Mouse (Mus musculus): Measurements from ENCODE around the gene Rsg1. TPM values are rescaled to one million over a fixed set of nuclear protein-coding genes. Genes with fewer than 3 reads are reported as not detected.

Gene Rsg1
- polyA plus RNA-seq, 1 experiment from 2014 or later: 1.4 TPM

DNA sequence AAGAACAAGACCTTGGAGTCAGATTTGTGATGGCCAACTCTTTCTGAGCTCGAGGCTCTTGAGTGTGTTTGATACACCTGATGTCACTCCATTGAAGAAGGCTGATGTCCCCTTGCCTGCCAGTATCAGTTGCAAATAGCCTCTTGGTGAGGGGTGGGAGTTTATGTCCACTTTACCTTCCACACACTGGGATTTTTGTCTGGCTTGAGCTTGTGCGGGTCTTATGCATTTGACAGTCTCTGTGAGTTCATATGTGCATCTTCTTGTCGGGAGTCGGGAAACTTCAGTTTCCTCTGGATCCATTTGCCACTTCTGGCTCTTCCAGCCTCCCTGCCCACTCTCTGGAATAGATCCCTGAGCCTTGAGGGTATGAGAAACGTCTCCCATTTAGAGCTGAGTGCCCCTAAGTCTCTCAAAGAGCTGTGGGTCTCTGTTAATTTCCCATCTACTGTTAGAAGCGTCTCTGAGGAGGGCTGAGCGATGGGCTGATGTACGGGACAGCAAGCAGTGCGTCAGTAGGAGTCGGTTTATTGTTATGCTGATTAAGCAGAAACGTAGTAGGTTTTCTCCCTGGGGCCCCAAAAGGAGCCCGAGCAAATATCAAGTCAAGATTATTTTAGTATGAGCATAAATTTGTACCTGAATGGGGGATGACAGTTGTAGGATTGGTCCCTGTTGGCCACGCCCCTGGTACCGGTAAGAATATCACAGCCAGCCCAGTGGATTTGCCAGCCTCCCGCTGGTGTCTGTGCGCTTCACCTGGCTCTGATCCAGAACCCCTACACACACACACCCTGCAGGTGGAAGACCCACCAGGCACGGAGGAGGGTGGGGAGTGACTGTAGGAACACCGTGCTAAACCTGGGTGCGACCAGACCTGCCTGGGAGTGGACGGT lies 25.0 kb downstream of the Rsg1 start:
- ATAC-seq (ENCODE audit: insufficient read depth): no peak
- Histone ChIP-seq H3K4me2 (peak overlapping the region; percentile 66), H3K27ac (replicated peaks) (no peak overlapping the region), H3K27me3 (peaks cover 79% of the 10 kb centered on the region), H3K4me3 (replicated peaks) (peak overlapping the region; percentile 39), H3K4me1 (replicated peaks) (peaks cover 26% of the 10 kb centered on the region), H3K36me3 (replicated peaks) (no peaks in the 10 kb centered on the region), H3K9ac (no peak overlapping the region), H3K9me3 (replicated peaks) (no peaks in the 10 kb centered on the region)
- 6% methylated on average over 20 of the region's 20 CpGs for WGBS (ENCODE audit: insufficient replicate concordance)

DNA sequence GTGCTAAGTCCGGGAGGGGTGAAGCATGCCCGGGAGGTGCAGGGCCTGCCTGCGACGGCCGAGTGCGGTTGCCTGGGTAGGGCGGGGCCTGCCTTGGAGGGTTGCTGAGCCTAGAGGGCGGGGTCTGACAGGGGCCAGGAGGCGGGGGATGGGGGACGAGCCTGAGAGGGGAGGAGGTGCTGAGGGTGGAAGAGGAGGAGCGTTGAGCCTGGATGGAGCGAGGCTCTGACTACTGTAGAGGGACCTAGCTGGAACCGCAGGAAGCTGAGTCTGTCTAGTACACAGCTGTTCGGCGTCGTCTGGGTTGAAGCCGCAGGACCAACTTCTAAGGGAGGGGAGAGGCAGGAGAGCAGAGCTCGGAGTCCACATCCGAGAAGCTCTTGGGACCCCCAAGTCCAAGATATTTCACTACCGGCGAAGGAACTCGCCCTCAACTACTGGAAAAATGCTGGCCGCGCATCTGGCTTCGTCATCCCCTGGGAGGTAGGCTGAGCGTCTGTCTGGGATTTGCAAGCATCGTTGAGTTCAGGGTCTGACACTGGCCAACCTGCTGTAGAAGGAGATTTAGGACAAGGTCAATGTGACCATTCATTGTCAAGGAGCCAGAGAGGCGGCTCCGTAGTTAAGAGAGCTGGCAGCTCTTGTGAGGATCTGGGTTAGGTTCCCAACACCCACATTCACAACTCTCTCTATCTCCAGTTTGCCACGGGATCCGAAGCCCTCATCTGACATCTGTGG lies 25.8 kb downstream of the Rsg1 start, which contains the start of gene Arhgef19:
Gene Arhgef19, plus strand, starts transcription at position 112 of the 738 bp plus-strand sequence.
- peak within 1 kb of the TSS; percentile 66 for H3K4me2 ChIP-seq
- no peaks in the 10 kb centered on the region for H3K9me3 ChIP-seq (replicated peaks)
- peaks cover 87% of the 10 kb centered on the region for H3K27me3 ChIP-seq
- no peak within 1 kb of the TSS for H3K27ac ChIP-seq (replicated peaks)
- no peaks in the 10 kb centered on the region for H3K36me3 ChIP-seq (replicated peaks)
- peaks cover 26% of the 10 kb centered on the region for H3K4me1 ChIP-seq (replicated peaks)
- peak; percentile 84 for ATAC-seq (ENCODE audit: insufficient read depth)
- 3% methylated on average over 31 of the region's 31 CpGs for WGBS (ENCODE audit: insufficient replicate concordance)
- peak within 1 kb of the TSS; percentile 39 for H3K4me3 ChIP-seq (replicated peaks)
- 0 out of 2 replicates have a peak within 1 kb of the TSS, but pooled peaks have one; percentile 21 for H3K9ac ChIP-seq

DNA sequence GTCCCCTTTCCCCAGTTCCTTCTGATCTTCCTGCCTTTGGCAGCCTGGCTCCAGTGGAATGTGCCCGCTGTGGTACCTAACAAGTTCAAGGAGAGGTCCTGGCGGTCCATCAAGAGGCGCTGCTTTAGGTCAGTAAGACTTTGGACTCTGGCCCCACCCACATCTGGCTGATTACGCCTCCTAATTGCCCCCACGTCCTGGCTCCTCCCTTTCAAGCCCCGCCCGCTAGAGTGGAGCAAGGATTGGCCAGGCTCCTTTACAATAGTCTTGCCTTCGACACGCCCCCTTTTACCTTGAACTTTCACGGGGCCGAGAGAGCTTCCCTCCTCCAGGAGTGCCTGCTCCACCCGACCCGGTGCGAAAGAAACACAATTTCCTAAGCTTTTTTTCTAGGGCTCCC lies 26.9 kb downstream of the Rsg1 start:
- Histone ChIP-seq H3K4me3 (replicated peaks) (peak overlapping the region; percentile 8; the same call in 1 of the 2 replicates), H3K4me2 (peak overlapping the region; percentile 16), H3K4me1 (replicated peaks) (peaks cover 26% of the 10 kb centered on the region), H3K36me3 (replicated peaks) (no peaks in the 10 kb centered on the region), H3K27me3 (peaks cover 96% of the 10 kb centered on the region), H3K27ac (replicated peaks) (no peak overlapping the region), H3K9me3 (replicated peaks) (no peaks in the 10 kb centered on the region), H3K9ac (no peak overlapping the region)
- WGBS (ENCODE audit: insufficient replicate concordance): 2% methylated on average over 14 of the region's 14 CpGs
- peak; percentile 39; the same call in 1 of the 2 replicates for ATAC-seq (ENCODE audit: insufficient read depth)

DNA sequence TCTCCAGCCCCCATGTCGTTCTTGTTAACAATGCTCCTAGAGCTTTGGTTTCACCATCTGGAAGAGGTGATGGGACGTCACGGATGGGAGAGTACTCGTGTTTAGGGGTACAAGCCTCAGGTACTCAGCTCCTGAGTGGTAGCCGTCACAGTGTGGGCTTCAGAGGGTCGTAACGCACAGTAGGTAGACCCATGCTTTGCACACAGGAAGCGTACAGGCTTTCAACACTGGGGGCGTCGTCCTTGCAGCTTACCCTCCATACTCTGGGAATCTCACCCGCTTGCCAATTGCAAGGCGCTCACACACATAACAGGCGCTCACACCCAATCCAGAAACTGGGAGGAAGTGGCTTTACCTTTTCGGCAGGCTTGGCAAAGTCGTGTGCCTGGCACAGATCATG lies 28.1 kb downstream of the Rsg1 start:
- Histone ChIP-seq H3K27me3 (peaks cover 97% of the 10 kb centered on the region), H3K4me1 (replicated peaks) (peaks cover 26% of the 10 kb centered on the region), H3K9ac (no peak overlapping the region), H3K27ac (replicated peaks) (no peak overlapping the region), H3K36me3 (replicated peaks) (no peaks in the 10 kb centered on the region), H3K4me2 (no peak overlapping the region), H3K9me3 (replicated peaks) (no peaks in the 10 kb centered on the region), H3K4me3 (replicated peaks) (no peak overlapping the region)
- WGBS (ENCODE audit: insufficient replicate concordance): 17% methylated on average over 15 of the region's 15 CpGs
- no peak for ATAC-seq (ENCODE audit: insufficient read depth)

GRCm38 (mm10) chr4:141242651-141243241 lies 29.0 kb downstream of the Rsg1 start:
- Histone ChIP-seq H3K27ac (replicated peaks) (no peak overlapping the region), H3K4me2 (no peak overlapping the region), H3K4me3 (replicated peaks) (no peak overlapping the region), H3K36me3 (replicated peaks) (no peaks in the 10 kb centered on the region), H3K9me3 (replicated peaks) (no peaks in the 10 kb centered on the region), H3K4me1 (replicated peaks) (peaks cover 32% of the 10 kb centered on the region), H3K9ac (no peak overlapping the region), H3K27me3 (peaks cover 99% of the 10 kb centered on the region)
- 16% methylated on average over 11 of the region's 11 CpGs for whole genome bisulfite sequencing (ENCODE audit: insufficient replicate concordance)
- no peak for ATAC-seq (ENCODE audit: insufficient read depth)

DNA sequence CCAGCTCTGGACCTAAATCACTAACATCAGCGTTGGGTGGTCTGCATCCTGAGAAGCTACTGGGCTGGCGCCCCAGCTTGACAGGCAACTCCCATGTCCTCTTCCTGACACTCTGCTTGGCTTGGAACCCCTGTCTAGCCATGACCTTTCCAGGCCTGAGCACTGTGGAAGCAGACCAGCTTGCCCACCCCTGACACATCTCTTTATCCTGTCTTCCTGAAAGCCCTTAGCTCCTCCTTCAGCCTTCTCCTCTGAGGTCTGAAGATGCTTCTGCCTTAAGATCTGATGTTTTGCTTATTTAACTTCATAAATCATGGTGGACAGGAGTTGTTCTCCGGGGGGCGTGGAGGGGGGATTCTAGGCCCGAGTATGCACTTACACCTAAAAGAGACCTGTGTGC lies 29.9 kb downstream of the Rsg1 start:
- ATAC-seq (ENCODE audit: insufficient read depth): no peak
- Histone ChIP-seq H3K9ac (no peak overlapping the region), H3K4me3 (replicated peaks) (no peak overlapping the region), H3K4me1 (replicated peaks) (peaks cover 39% of the 10 kb centered on the region), H3K27ac (replicated peaks) (no peak overlapping the region), H3K36me3 (replicated peaks) (no peaks in the 10 kb centered on the region), H3K9me3 (replicated peaks) (no peaks in the 10 kb centered on the region), H3K27me3 (peaks cover 100% of the 10 kb centered on the region), H3K4me2 (no peak overlapping the region)
- WGBS (ENCODE audit: insufficient replicate concordance): 30% methylated on average over 5 of the region's 5 CpGs

- Histone ChIP-seq H3K4me1 (replicated peaks) (peaks cover 32% of the 10 kb centered on the region), H3K4me2 (no peak overlapping the region), H3K36me3 (replicated peaks) (no peaks in the 10 kb centered on the region), H3K9me3 (replicated peaks) (no peaks in the 10 kb centered on the region), H3K4me3 (replicated peaks) (no peak overlapping the region), H3K27me3 (peaks cover 100% of the 10 kb centered on the region), H3K27ac (replicated peaks) (no peak overlapping the region), H3K9ac (no peak overlapping the region)
- WGBS (ENCODE audit: insufficient replicate concordance): 43% methylated on average over 5 of the region's 5 CpGs
- ATAC-seq (ENCODE audit: insufficient read depth): no peak
Observed at GRCm38 (mm10) chr4:141244401-141244800, 30.6 kb downstream of the Rsg1 start.

GRCm38 (mm10) chr4:141244931-141245425 lies 31.2 kb downstream of the Rsg1 start:
- no peak overlapping the region for H3K4me2 ChIP-seq
- H3K27me3 ChIP-seq: peaks cover 100% of the 10 kb centered on the region
- WGBS (ENCODE audit: insufficient replicate concordance): 17% methylated on average over 9 of the region's 9 CpGs
- H3K4me3 ChIP-seq (replicated peaks): no peak overlapping the region
- H3K36me3 ChIP-seq (replicated peaks): no peaks in the 10 kb centered on the region
- H3K4me1 ChIP-seq (replicated peaks): peaks cover 27% of the 10 kb centered on the region
- no peaks in the 10 kb centered on the region for H3K9me3 ChIP-seq (replicated peaks)
- no peak overlapping the region for H3K27ac ChIP-seq (replicated peaks)
- no peak for ATAC-seq (ENCODE audit: insufficient read depth)
- H3K9ac ChIP-seq: no peak overlapping the region

DNA sequence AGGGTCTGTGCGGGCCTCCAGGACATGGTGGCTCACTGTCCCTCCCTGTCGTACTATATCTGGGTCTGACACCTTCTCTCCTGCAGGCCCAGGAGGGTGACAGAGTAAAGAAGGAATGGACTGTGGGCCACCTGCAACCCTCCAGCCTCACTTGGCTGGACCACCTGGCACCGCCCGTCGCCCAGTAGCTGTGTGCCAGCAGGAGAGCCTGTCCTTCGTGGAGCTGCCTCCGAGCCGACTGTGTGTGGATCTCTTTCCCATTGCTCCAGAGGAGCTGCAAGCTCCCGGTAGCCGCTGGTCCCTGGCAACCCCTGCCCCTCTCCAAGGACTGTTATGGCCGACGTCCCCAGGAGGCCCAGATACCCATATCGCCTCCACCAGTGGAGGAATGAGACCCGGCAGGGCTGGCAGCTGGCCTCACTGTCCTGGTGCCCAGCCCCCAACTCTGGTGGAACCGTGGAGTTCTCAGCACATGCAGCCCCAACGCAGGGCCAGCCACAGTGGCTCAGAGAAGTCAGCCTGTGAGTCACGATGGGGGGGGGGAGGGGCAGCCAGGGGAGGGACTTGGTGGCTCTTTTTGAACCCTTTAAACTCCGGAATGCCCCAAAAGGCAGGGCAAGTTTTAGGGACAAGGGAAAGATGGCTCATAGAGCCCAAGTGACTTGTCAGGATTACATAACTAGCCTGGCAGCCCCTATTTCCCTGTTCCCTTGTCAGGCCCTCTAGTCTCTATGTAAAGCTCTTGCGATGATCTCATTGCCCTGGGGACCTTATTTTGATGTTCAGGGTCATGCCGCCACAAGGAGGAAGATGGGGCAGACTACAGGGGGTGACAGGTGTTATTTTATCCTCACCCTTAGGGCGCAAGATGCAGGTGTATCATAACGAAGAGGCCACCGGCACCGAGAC lies 32.6 kb downstream of the Rsg1 start:
- Histone ChIP-seq H3K4me2 (no peak overlapping the region), H3K9ac (no peak overlapping the region), H3K4me3 (replicated peaks) (no peak overlapping the region), H3K27me3 (peaks cover 99% of the 10 kb centered on the region), H3K4me1 (replicated peaks) (peaks cover 15% of the 10 kb centered on the region), H3K36me3 (replicated peaks) (no peaks in the 10 kb centered on the region), H3K27ac (replicated peaks) (no peak overlapping the region), H3K9me3 (replicated peaks) (no peaks in the 10 kb centered on the region)
- 22% methylated on average over 24 of the region's 24 CpGs for WGBS (ENCODE audit: insufficient replicate concordance)
- no peak for ATAC-seq (ENCODE audit: insufficient read depth)

GRCm38 (mm10) chr4:141246998-141247350 lies 33.2 kb downstream of the Rsg1 start:
- Histone ChIP-seq H3K36me3 (replicated peaks) (no peaks in the 10 kb centered on the region), H3K4me2 (peak overlapping the region; percentile 57; the same call in 1 of the 2 replicates), H3K4me1 (replicated peaks) (peaks cover 15% of the 10 kb centered on the region), H3K9me3 (replicated peaks) (no peaks in the 10 kb centered on the region), H3K4me3 (replicated peaks) (no peak overlapping the region), H3K27ac (replicated peaks) (no peak overlapping the region), H3K9ac (no peak overlapping the region), H3K27me3 (peaks cover 93% of the 10 kb centered on the region)
- whole genome bisulfite sequencing (ENCODE audit: insufficient replicate concordance): 8% methylated on average over 17 of the region's 17 CpGs
- ATAC-seq (ENCODE audit: insufficient read depth): no peak
